Mouse (Mus musculus) heart, postnatal 0 days (tissue): ENCODE measurements at regions not wholly inside any gene's neighbourhood (a gene's known extent, or its start where the extent isn't known, plus 50 kb on each side); places are given as distances from the start of the nearest gene placed in this dataset.

ENCODE experiments used
- CTCF ChIP-seq: IDR thresholded peaks from 2 replicates; pipeline ENCODE4 v1.5.1; 2016; ENCODE audit warnings: antibody characterized with exemption, control low read depth, low read depth
- EP300 ChIP-seq: IDR thresholded peaks from 2 replicates; pipeline ENCODE4 v1.6.1; 2016; ENCODE audit warnings: antibody characterized with exemption, low read depth

DNA sequence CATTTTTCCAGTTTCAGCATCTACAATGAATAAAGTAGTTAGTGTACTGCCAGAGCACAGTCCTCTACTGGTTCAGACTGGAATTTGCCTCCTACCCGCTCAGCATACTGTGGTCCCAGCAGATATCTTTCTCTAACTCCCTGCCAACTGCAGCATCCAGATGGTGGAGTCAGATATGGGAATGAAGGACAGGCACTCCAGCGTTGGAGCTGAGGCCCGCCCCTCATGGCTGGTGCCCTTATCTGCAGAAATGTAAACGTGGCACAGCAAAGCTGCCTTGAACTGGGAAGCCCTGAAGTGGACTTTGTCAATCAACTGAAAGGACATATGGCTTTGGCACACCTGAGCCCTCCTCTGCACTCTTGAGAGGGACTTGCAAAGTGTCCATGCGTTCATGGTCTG lies 146.6 kb downstream of the Cartpt start:
- TF ChIP-seq CTCF: no peak
- no peak for TF ChIP-seq EP300
